Mouse (Mus musculus): ENCODE data around the gene Hspa1b.
A peak's percentile ranks its signal among the peaks of the same experiment; 100 is the strongest.
"Not testable (repeated sequence)": the region's sequence is repeated elsewhere in the genome, so short reads cannot be mapped to it uniquely, and the experiment has no call there.

Gene Hspa1b

DNA sequence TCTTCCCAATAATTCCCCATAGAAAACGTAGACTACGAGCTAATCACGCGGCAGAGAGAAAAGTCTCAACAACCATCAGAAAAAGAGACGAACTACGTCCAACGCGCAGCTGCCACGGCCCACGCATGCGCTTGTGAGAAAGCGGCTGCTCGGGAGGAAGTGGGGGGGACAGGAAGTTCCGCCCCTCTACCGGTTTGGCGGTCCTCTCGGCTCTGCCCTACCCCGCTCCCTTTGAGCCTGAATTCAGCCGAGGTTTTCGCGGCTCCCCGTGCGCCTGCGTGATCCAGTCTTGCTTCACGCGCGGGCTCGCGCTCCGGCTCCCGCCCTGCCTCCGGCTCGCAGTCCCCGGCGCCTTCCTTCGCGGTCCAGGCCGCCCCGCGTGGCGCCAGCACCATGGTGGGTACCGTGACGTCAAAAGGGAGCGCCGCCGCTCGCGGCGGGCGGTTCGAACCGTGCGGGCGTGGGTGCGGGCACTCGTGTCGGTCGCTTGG is 22.7 kb upstream of the Hspa1b start, which contains the start of gene Lsm2:
TSS of gene Lsm2 (plus strand) at position 173 of the 491 bp plus-strand sequence.
- peak; percentile 95 for DNase-seq (ENCODE audit: low read depth, low spot score)

DNA sequence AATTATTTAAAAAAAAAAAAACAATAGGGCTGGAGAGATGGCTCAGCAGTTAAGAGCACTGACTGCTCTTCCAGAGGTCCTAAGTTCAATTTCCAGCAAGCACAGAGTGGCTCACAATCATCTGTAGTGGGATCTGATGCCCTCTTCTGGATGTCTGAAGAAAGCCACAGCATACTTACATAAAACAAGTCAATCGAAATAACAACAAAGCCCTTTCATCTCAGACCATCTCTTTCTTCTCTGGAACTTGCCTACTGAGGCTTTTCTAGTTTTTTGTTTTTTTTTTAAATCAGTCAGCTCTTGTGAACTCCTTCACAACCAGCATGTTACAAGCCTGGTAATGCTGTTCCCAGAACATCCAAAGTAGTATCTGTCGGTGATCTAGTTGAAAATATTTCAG is 21.6 kb upstream of the Hspa1b start:
- peak; percentile 77 for DNase-seq (ENCODE audit: low read depth, low spot score)

DNA sequence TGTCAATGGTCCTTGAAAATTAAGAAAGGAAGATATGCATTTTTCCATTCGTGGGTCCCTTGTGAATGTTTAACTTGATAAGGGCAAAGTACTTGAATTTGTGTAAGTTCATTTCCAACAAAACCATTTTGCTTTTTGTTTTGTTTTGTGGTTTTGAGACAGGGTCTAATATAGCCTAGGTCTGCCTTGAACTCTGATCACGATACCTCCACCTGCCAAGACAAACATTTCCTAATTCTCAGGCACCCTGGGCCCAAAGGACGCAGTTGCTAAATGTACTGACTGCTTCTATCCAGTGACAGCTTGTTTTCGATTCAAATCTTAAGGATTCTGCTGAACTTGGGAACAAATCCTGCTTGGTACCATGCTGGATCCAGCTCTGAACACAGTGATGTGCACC is 20.6 kb upstream of the Hspa1b start:
- no peak for DNase-seq (ENCODE audit: low read depth, low spot score)

DNA sequence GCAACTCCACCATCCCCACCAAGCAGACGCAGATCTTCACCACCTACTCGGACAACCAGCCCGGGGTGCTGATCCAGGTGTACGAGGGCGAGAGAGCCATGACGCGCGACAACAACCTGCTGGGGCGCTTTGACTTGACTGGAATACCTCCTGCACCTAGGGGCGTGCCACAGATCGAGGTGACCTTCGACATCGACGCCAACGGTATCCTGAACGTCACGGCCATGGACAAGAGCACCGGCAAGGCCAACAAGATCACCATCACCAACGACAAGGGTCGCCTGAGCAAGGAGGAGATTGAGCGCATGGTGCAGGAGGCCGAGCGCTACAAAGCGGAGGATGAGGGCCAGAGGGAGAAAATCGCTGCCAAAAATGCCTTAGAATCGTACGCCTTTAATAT is 19.2 kb upstream of the Hspa1b start:
- DNase-seq (ENCODE audit: low read depth, low spot score), result no peak

DNA sequence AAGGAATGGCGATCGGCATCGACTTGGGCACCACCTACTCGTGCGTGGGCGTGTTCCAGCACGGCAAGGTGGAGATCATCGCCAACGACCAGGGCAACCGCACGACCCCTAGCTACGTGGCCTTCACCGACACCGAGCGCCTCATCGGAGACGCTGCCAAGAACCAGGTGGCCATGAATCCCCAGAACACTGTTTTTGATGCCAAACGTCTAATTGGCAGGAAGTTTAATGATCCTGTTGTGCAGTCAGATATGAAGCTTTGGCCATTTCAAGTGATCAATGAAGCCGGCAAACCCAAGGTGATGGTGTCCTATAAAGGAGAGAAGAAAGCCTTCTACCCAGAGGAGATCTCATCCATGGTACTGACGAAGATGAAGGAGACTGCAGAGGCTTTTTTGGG is 18.0 kb upstream of the Hspa1b start:
- DNase-seq (ENCODE audit: low read depth, low spot score), result no peak

DNA sequence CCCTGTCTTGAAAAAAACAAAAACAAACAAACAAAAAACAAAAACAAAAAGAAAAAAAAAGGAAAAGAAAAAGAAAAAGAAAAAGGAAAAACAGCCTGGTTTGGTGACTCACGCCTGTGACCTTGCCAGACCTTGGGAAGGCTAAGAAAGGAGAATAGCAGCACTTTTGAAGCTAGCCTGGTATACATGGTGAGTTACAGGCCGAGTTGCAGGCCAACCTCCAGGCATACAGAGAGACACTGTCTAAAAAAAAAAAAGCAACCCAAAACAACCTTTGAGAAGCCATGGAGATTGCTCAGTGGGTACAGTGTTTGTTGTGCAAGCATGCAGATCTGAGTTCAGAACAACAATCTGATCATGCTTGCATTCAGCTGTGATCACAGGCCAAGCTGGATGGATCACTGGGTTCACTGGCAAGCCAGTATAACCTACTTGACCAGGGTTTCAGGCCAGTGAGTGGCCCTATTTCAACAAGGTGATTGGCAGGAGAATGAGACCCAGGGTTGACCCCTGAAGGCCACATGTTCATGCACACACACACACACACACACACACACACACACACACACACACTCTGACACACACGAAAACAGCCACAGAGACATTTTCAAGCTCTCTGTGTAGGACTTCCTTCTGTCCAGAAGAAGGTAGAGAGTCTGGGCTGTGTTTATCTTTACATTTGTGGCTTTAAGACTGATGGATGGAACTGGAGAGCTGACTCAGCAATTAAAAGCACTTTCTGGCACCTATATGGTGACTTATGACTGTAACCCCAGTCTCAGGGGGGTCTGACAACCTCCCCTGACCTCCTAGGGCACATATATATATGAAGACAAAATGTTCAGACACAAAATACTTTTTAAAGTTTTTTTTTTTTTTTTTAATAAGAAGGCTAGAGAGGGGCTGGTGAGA is 16.8 kb upstream of the Hspa1b start:
- DNase-seq (ENCODE audit: low read depth, low spot score), result no peak

DNA sequence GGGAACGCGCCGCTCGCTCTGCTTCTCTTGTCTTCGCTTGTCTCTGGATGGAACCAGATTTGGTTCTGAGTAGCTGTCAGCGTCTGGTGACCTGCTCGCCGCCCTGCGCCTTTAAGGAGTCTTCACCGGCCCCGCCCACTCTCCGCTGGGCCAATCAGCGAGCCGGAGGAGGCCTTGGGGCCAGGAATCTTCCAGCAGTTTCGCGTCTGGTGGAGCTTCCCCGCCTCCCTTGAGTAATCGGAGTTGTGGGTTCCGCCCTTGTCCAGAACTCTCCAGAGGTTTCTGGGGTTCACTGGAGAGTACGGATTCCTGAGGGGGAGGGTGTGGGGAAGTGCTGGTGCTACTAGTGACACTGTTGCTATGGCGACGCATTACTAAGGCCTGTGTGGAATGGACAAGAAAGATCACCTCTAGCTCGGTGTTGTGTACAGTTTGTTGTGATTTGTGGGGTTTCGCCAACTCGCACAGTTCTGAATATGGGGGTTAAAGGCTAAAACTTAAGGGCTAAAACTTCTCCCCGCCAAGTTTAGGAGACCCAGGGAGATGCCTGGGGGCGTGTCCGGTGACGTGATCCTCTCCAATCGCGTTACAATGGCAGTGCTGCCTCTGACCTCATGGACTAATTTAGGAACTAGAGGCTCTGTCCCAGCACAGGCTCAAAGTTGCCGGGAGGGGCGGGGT is 13.2 kb upstream of the Hspa1b start, which contains the start of the genes Hspa1a and Hspa1l:
TSS of gene Hspa1a (minus strand) at position 88 of the 681 bp plus-strand sequence.
TSS of gene Hspa1l (plus strand) at position 635 of the 681 bp plus-strand sequence.
- DNase-seq (ENCODE audit: low read depth, low spot score), result peak; percentile 93

DNA sequence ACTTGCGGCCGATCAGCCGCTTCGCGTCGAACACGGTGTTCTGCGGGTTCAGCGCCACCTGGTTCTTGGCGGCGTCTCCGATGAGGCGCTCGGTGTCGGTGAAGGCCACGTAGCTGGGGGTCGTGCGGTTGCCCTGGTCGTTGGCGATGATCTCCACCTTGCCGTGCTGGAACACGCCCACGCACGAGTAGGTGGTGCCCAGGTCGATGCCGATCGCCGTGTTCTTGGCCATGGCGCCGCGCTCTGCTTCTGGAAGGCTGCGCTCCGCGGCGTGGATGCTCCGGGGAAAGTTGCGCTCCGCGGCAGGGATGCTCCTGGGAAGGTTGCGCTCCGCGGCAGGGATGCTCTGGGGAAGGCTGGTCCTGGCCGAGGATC is 12.6 kb upstream of the Hspa1b start:
- DNase-seq (ENCODE audit: low read depth, low spot score), result not testable (repeated sequence)

DNA sequence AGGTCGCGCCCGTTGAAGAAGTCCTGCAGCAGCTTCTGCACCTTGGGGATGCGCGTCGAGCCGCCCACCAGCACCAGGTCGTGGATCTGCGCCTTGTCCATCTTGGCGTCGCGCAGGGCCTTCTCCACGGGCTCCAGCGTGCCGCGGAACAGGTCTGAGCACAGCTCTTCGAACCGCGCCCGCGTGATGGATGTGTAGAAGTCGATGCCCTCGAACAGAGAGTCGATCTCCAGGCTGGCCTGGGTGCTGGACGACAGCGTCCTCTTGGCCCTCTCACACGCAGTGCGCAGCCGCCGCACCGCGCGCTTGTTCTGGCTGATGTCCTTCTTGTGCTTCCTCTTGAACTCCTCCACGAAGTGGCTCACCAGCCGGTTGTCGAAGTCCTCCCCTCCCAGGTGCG is 11.8 kb upstream of the Hspa1b start:
- DNase-seq (ENCODE audit: low read depth, low spot score), result not testable (repeated sequence)

DNA sequence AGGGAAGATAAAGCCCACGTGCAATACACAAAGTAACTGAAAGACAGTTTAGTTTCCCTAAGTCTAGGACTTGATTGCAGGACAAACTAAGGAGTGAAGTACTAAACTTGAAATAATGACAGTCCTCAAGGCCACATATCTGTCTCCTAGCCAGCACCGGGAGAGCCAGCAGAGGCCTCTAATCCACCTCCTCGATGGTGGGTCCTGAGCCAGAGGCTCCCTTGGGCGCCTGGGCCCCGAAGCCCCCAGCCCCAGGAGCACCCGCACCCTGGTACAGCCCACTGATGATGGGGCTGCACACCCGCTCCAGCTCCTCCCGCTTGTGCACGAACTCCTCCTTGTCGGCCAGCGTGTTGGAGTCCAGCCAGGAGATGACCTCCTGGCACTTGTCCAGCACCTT is 10.8 kb upstream of the Hspa1b start, which contains the start of gene Gm20481:
TSS of gene Gm20481 (plus strand) at position 91 of the 400 bp plus-strand sequence.
- DNase-seq (ENCODE audit: low read depth, low spot score), result not testable (repeated sequence)

DNA sequence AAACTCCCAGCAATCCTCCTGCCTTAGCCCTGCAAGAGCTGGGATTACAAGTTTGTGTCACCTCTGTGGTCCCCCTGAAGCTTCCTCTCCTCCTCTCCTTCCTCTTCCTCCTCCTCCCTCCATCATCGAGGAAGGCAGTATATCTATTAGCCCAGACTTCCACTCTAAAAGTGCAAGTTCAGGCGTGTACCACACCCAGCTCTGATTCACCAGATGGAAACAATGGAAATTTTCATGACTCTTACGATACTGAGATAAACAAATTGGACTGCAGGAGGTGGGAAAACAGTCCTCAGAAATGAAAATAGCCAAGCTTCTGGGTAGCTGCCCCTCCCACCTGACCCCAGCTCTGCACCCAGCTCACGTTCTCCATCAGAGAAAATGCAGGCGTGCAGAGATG is 6.6 kb upstream of the Hspa1b start:
- DNase-seq (ENCODE audit: low read depth, low spot score), result no peak

DNA sequence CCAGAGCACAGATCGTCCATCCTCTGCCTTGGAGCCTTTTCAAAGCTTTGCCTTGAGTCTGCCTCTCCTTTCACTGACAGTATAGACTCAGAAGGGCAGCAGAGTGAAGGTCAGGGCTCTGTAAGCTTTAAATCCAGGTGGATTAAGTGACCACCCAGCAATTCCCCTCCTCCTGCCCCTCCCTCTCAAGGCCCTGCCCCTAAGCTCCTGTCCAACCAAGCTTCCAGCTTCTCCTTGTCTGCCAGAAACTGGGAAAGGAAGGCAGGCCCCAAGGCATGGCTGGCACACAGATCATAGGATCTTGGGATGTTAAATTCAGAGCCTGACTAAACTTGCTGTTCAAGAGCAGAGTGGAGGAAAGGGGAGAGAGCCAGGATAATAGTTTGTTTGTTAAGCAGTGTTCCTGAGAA is 5.6 kb upstream of the Hspa1b start:
- DNase-seq (ENCODE audit: low read depth, low spot score), result peak; percentile 60

DNA sequence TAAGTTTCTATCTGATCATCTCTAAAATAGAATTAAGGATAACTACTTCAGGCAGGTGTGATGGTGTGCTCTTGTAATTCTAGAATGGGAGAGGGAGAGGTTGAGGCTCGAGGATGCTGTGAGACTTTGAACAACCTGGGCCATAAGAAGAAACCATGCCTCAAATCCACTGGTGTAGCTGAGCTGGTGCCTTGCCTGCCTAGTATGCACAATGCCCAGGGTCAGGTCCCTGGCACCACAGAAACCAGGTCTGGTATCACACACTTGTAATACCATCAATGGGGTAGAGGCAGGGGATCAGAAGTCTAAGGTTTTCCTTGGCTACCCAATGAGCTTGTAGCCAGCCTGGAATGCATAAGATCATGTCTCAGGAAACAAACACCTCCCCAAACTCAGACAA is 3.8 kb upstream of the Hspa1b start:
- no peak for DNase-seq (ENCODE audit: low read depth, low spot score)

DNA sequence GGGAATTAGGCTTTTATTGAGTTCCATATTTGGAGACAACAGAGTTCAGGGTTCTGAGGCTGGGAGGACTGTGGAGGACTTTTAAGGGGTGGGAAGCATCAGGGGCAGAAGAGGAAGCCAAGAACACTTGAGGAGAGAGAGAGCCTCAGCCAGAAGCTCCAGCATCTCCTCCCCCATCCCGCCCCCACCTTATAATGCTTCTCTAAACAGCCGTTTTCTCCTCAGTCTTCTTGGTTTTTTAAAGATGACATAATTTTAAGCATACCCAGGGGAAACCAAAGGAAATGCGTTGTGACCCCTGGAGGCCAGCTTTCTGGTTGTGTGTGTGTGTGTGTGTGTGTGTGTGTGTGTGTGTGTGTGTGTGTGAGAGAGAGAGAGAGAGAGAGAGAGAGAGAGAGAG is 3.1 kb upstream of the Hspa1b start:
- DNase-seq (ENCODE audit: low read depth, low spot score), result no peak

DNA sequence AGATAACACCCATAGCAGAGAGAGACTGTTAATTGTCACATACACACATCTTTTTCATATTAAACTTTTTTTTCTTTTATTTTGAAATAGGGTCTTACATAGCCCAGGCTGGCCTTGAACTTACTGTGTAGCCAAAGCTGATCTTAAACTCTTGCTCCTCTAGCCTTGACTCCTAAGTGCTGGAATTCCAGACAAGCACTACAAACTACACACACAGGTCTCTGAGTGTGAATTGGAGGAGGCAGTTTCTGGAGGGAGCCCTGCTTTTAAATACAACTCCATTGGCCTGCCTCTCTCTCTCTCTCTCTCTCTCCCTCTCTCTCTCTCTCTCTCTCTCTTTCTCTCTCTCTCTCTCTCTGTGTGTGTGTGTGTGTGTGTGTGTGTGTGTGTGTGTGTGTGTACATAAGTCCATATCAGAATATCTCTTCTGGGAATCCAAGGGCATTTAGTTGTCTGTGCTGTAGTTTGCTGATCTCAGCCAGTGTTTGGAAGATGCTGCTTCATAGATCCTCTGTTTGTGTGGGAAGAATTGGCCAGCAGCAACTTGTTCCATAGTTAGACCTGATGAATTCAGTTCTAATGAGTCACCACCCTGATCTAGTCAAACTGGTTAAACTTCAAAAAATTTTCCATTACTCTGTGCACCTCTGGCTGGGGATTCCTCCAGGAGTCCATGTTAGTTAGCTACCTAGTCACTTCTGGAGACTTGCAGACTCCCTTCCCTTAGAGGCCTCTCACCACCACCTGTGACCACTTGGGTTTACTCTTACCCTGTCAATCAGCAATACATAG is 1.9 kb upstream of the Hspa1b start:
- DNase-seq (ENCODE audit: low read depth, low spot score), result no peak

DNA sequence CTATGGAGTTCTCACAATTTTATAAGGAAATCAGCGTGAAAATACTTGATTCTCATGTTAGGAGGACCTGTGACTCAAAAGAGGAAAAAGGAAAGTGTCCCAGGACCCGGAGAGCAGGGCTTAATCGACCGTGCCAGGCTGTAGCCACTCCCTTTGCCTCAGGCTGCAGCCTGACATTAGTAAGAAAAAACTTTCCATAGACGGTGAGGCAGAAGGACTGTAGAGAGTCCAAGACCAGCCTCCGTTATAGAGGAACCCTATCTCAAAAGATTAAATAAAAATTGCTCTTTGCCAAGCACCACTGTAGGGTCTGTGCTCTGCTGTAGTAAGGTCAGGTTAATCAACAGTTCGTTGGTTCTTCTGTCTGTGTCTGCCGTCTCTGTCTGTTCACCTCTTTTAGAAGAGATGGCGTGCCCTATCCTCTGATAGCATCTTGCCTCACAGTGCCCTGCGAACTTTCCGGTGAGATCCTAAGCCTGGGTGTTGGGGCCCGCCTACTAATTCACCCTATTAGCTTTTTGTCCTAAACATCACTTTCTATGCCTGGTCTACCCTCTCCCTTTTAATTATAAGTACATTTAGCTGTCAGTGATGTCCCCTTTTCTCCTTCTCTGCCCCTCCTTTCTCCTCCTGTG is 960 bp upstream of the Hspa1b start:
- peak; percentile 47 for DNase-seq (ENCODE audit: low read depth, low spot score)

DNA sequence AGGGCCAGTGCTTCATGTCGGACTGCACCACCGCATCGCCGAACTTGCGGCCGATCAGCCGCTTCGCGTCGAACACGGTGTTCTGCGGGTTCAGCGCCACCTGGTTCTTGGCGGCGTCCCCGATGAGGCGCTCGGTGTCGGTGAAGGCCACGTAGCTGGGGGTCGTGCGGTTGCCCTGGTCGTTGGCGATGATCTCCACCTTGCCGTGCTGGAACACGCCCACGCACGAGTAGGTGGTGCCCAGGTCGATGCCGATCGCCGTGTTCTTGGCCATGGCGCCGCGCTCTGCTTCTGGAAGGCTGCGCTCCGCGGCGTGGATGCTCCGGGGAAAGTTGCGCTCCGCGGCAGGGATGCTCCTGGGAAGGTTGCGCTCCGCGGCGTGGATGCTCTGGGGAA is 306 bp downstream of the Hspa1b start:
- not testable (repeated sequence) for DNase-seq (ENCODE audit: low read depth, low spot score)

DNA sequence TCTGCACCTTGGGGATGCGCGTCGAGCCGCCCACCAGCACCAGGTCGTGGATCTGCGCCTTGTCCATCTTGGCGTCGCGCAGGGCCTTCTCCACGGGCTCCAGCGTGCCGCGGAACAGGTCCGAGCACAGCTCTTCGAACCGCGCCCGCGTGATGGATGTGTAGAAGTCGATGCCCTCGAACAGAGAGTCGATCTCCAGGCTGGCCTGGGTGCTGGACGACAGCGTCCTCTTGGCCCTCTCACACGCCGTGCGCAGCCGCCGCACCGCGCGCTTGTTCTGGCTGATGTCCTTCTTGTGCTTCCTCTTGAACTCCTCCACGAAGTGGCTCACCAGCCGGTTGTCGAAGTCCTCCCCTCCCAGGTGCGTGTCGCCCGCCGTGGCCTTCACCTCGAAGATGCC is 1.1 kb downstream of the Hspa1b start:
- not testable (repeated sequence) for DNase-seq (ENCODE audit: low read depth, low spot score)

DNA sequence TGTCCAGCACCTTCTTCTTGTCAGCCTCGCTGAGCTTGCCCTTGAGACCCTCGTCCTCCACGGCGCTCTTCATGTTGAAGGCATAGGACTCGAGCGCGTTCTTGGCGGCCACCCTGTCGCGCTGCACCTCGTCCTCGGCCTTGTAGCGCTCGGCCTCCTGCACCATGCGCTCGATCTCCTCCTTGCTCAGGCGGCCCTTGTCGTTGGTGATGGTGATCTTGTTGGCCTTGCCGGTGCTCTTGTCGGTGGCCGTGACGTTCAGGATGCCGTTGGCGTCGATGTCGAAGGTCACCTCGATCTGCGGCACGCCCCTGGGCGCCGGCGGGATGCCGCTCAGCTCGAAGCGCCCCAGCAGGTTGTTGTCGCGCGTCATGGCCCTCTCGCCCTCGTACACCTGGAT is 1.7 kb downstream of the Hspa1b start:
- not testable (repeated sequence) for DNase-seq (ENCODE audit: low read depth, low spot score)

DNA sequence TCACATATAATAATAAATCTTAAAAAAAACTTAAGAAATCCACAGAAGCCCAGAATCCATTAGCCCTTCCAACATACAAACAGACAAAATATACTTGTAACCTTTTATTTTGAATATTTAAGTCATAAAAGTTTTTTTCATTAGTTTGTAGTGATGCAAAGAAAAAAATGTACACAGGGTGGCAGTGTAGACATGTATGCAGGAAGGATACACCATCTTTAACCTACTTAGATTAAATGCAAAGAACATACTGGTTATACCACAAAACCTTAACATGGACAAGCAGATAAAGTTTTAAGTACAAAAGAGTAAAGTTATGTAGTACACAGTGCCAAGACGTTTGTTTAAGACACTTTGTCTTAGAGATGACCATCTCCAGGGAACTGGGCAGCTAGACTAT is 2.7 kb downstream of the Hspa1b start:
- DNase-seq (ENCODE audit: low read depth, low spot score), result no peak

DNA sequence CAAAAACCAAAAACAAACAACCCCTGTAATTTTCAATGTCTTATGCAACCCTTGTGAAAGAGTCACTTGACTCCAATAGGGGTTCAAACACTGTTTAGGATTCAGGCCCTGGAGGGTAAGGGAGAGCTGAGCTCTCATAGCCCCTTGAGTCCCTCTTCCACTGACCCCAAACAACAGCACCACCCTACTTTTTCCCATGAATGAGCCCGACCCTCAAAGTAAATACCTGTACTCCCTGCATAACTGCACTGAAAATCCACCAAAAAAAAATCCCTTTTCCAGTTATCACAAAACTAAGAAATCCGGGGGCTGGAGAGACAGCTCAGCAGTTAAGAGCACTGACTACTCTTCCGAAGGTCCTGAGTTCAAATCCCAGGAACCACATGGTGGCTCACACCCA is 3.2 kb downstream of the Hspa1b start:
- DNase-seq (ENCODE audit: low read depth, low spot score), result no peak
